Mouse (Mus musculus): Measurements from ENCODE around the gene Angptl1. TPM values are rescaled to one million over a fixed set of nuclear protein-coding genes. Genes with fewer than 3 reads are reported as not detected.

Gene Angptl1
- polyA plus RNA-seq, 1 experiment from 2014 or later: 0.44 TPM

DNA sequence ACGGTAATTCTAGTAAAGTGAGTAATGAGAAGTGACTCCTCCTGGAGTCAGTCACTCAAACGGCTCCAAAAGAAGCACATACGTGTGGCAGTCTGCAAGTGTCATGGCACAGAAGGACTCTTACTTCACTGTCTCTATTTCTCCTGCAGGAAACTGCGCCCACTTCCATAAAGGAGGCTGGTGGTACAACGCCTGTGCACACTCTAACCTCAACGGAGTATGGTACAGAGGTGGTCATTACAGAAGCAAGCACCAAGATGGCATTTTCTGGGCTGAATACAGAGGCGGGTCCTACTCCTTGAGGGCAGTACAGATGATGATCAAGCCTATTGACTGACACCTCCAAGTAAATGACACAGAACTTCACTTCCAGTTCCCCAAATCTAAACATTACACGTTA is 21.9 kb downstream of the Angptl1 start:
- H3K9ac ChIP-seq (ENCODE audit: low read depth, low read length): no peak overlapping the region
- H3K27ac ChIP-seq (ENCODE audit: low read length): no peak overlapping the region
- no peaks in the 10 kb centered on the region for H3K27me3 ChIP-seq (ENCODE audit: control insufficient read depth, insufficient read depth, low read depth, low read length)
- no peaks in the 10 kb centered on the region for H3K36me3 ChIP-seq (ENCODE audit: control insufficient read depth, insufficient read depth, low read length)
- WGBS: 91% methylated on average over 8 of the region's 8 CpGs
- no peak overlapping the region for H3K4me3 ChIP-seq (ENCODE audit: low read depth, low read length)
- no peak overlapping the region for H3K4me2 ChIP-seq (ENCODE audit: low read length)
- ATAC-seq: no peak
- H3K9me3 ChIP-seq (replicated peaks; ENCODE audit: control insufficient read depth, low read length, poor library complexity, severe bottlenecking): no peaks in the 10 kb centered on the region
- peaks cover 8% of the 10 kb centered on the region; the same call in 1 of the 2 replicates for H3K4me1 ChIP-seq (ENCODE audit: control insufficient read depth, insufficient read depth, low read length)

DNA sequence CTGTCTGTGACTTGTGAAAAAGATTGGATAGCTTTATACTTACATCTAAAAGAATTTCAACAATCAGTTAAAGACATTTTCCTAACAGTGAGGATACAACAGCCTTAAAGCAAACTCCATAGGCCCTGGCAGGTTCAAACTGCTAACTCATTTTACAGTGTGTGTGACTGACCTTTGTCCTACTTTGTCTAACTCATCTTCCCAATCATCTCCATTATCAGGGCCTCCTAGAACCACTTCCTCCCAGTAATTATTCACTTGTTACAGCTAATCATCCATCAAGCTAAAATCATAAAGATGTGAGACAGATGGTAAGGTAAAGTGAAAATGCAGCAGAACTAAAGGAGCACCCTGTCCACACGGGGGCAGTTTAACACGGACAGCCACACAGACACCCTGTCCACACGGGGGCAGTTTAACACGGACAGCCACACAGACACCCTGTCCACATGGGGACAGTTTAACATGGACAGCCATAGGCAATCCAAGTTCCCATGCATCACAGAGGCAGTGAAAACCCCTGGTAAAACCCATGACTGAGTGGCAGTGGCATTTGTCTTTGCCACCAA is 23.2 kb downstream of the Angptl1 start:
- Histone ChIP-seq H3K4me3 (ENCODE audit: low read depth, low read length) (no peak overlapping the region), H3K4me1 (ENCODE audit: control insufficient read depth, insufficient read depth, low read length) (peaks cover 8% of the 10 kb centered on the region; the same call in 1 of the 2 replicates), H3K9me3 (replicated peaks; ENCODE audit: control insufficient read depth, low read length, poor library complexity, severe bottlenecking) (no peaks in the 10 kb centered on the region), H3K36me3 (ENCODE audit: control insufficient read depth, insufficient read depth, low read length) (no peaks in the 10 kb centered on the region), H3K27ac (ENCODE audit: low read length) (no peak overlapping the region), H3K4me2 (ENCODE audit: low read length) (no peak overlapping the region), H3K27me3 (ENCODE audit: control insufficient read depth, insufficient read depth, low read depth, low read length) (no peaks in the 10 kb centered on the region), H3K9ac (ENCODE audit: low read depth, low read length) (no peak overlapping the region)
- ATAC-seq: no peak
- 51% methylated on average over 4 of the region's 4 CpGs for WGBS

GRCm38 (mm10) chr1:156863726-156864125 is 25.4 kb downstream of the Angptl1 start:
- Histone ChIP-seq H3K27me3 (ENCODE audit: control insufficient read depth, insufficient read depth, low read depth, low read length) (no peaks in the 10 kb centered on the region), H3K4me1 (ENCODE audit: control insufficient read depth, insufficient read depth, low read length) (peaks cover 8% of the 10 kb centered on the region; the same call in 1 of the 2 replicates), H3K9me3 (replicated peaks; ENCODE audit: control insufficient read depth, low read length, poor library complexity, severe bottlenecking) (no peaks in the 10 kb centered on the region), H3K9ac (ENCODE audit: low read depth, low read length) (no peak overlapping the region), H3K36me3 (ENCODE audit: control insufficient read depth, insufficient read depth, low read length) (no peaks in the 10 kb centered on the region; the same call in 1 of the 2 replicates), H3K27ac (ENCODE audit: low read length) (0 out of 2 replicates have a peak overlapping the region, but pooled peaks have one; percentile 2), H3K4me2 (ENCODE audit: low read length) (no peak overlapping the region), H3K4me3 (ENCODE audit: low read depth, low read length) (no peak overlapping the region)
- ATAC-seq: no peak
- WGBS: 58% methylated on average over 3 of the region's 3 CpGs

DNA sequence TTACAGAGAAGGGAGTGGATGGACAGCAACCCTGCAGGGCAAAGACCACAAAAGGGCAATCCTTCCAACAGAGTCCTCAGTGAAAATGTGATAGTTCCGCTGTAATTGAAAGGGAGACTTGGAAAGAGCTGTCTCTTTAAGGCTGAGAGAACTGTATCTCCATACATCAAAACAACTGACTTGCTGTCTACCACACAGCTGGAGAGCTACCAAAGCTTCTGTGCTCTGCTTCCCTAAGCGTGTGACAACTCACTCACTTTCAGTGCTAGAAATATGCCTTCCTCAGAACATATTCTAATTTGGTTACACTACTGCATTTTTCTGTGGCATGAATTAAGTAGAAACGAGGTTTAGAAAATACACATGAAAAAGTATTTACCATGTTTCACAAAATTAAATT is 25.9 kb downstream of the Angptl1 start:
- Histone ChIP-seq H3K4me3 (ENCODE audit: low read depth, low read length) (no peak overlapping the region), H3K4me1 (ENCODE audit: control insufficient read depth, insufficient read depth, low read length) (peaks cover 8% of the 10 kb centered on the region; the same call in 1 of the 2 replicates), H3K9me3 (replicated peaks; ENCODE audit: control insufficient read depth, low read length, poor library complexity, severe bottlenecking) (no peaks in the 10 kb centered on the region), H3K4me2 (ENCODE audit: low read length) (no peak overlapping the region), H3K36me3 (ENCODE audit: control insufficient read depth, insufficient read depth, low read length) (no peaks in the 10 kb centered on the region; the same call in 1 of the 2 replicates), H3K9ac (ENCODE audit: low read depth, low read length) (no peak overlapping the region), H3K27ac (ENCODE audit: low read length) (0 out of 2 replicates have a peak overlapping the region, but pooled peaks have one; percentile 2), H3K27me3 (ENCODE audit: control insufficient read depth, insufficient read depth, low read depth, low read length) (no peaks in the 10 kb centered on the region)
- WGBS: 52% methylated on average over 3 of the region's 3 CpGs
- ATAC-seq: no peak

DNA sequence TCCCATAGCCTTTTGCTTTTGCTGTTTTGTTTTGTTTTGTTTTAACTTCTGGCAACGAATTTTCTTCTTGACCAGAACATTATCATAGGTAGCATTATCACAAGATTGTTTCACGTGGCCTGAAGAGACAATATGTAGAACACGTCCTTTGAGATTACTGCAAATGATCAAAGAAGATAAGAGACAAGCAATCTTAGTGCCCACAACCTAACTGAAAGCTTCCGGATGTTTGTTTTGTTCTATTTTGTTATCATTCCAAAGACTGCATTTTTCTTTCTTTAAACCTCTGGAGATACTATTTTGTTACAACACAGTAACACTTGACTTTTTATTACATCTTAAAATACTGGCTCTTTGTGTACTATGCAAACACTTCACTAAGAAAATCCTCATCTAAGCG is 31.7 kb downstream of the Angptl1 start:
- no peak for ATAC-seq

GRCm38 (mm10) chr1:156870616-156871015 is 32.3 kb downstream of the Angptl1 start:
- no peak for ATAC-seq
- WGBS: 96% methylated on average over 4 of the region's 4 CpGs
- Histone ChIP-seq H3K9me3 (replicated peaks; ENCODE audit: control insufficient read depth, low read length, poor library complexity, severe bottlenecking) (no peaks in the 10 kb centered on the region), H3K27me3 (ENCODE audit: control insufficient read depth, insufficient read depth, low read depth, low read length) (no peaks in the 10 kb centered on the region), H3K9ac (ENCODE audit: low read depth, low read length) (no peak overlapping the region), H3K27ac (ENCODE audit: low read length) (no peak overlapping the region), H3K4me1 (ENCODE audit: control insufficient read depth, insufficient read depth, low read length) (no peaks in the 10 kb centered on the region), H3K4me2 (ENCODE audit: low read length) (no peak overlapping the region), H3K36me3 (ENCODE audit: control insufficient read depth, insufficient read depth, low read length) (peaks cover 8% of the 10 kb centered on the region; the same call in 1 of the 2 replicates), H3K4me3 (ENCODE audit: low read depth, low read length) (no peak overlapping the region)

More for the DNA sequence above, 31.7 kb downstream of the Angptl1 start:
- no peaks in the 10 kb centered on the region for H3K4me1 ChIP-seq (ENCODE audit: control insufficient read depth, insufficient read depth, low read length)
- 91% methylated on average over 5 of the region's 5 CpGs for WGBS
- H3K36me3 ChIP-seq (ENCODE audit: control insufficient read depth, insufficient read depth, low read length): peaks cover 8% of the 10 kb centered on the region; the same call in 1 of the 2 replicates
- H3K9me3 ChIP-seq (replicated peaks; ENCODE audit: control insufficient read depth, low read length, poor library complexity, severe bottlenecking): no peaks in the 10 kb centered on the region
- no peak overlapping the region for H3K4me2 ChIP-seq (ENCODE audit: low read length)
- no peaks in the 10 kb centered on the region for H3K27me3 ChIP-seq (ENCODE audit: control insufficient read depth, insufficient read depth, low read depth, low read length)
- no peak overlapping the region for H3K4me3 ChIP-seq (ENCODE audit: low read depth, low read length)
- no peak overlapping the region for H3K9ac ChIP-seq (ENCODE audit: low read depth, low read length)
- H3K27ac ChIP-seq (ENCODE audit: low read length): no peak overlapping the region

DNA sequence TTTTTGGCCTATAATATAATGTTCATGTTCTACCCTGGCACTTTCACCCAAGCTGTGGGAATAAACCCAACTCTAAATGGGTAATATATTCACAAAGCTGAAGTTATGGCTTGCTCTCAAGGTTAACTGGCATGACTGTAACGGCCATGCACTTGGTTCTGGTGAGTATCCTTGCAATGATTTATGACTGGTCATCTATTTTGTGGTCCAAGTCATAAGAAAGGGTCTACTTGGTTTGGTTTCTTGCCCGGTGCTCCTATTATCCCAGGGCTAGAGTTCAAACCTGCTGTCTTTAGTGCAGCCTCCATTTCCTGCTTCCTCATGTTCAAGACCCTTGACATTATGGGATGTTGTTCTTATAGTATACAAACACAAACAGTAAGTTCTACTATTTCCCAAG is 46.4 kb downstream of the Angptl1 start:
- 95% methylated on average over 2 of the region's 2 CpGs for WGBS
- Histone ChIP-seq H3K4me2 (ENCODE audit: low read length) (no peak overlapping the region), H3K4me1 (ENCODE audit: control insufficient read depth, insufficient read depth, low read length) (no peaks in the 10 kb centered on the region), H3K4me3 (ENCODE audit: low read depth, low read length) (no peak overlapping the region), H3K9me3 (replicated peaks; ENCODE audit: control insufficient read depth, low read length, poor library complexity, severe bottlenecking) (no peaks in the 10 kb centered on the region), H3K9ac (ENCODE audit: low read depth, low read length) (no peak overlapping the region), H3K36me3 (ENCODE audit: control insufficient read depth, insufficient read depth, low read length) (peaks cover 18% of the 10 kb centered on the region), H3K27me3 (ENCODE audit: control insufficient read depth, insufficient read depth, low read depth, low read length) (no peaks in the 10 kb centered on the region), H3K27ac (ENCODE audit: low read length) (no peak overlapping the region)
- no peak for ATAC-seq

DNA sequence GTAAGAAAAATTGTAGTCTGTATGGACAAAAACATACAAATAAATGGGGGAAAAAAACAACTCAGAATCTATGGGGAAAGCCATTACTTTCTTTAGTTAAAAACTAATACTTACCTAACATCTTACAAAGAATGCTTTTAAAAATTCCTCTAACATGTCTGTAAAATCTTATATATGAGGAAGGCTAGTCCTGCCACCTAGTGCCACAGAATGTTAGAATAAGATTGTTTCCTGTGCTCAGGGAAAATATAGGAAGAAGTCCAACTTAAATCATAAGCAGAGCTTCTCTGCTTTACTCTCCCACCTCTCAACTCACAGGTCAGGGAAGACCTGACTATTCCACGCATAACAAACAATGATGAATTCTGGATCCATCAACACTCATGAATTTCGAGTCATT is 47.5 kb downstream of the Angptl1 start:
- Histone ChIP-seq H3K36me3 (ENCODE audit: control insufficient read depth, insufficient read depth, low read length) (peaks cover 18% of the 10 kb centered on the region), H3K4me2 (ENCODE audit: low read length) (no peak overlapping the region), H3K4me3 (ENCODE audit: low read depth, low read length) (no peak overlapping the region), H3K4me1 (ENCODE audit: control insufficient read depth, insufficient read depth, low read length) (no peaks in the 10 kb centered on the region), H3K27me3 (ENCODE audit: control insufficient read depth, insufficient read depth, low read depth, low read length) (no peaks in the 10 kb centered on the region), H3K9me3 (replicated peaks; ENCODE audit: control insufficient read depth, low read length, poor library complexity, severe bottlenecking) (no peaks in the 10 kb centered on the region), H3K9ac (ENCODE audit: low read depth, low read length) (no peak overlapping the region), H3K27ac (ENCODE audit: low read length) (no peak overlapping the region)
- no peak for ATAC-seq
- 89% methylated on average over 2 of the region's 2 CpGs for WGBS

DNA sequence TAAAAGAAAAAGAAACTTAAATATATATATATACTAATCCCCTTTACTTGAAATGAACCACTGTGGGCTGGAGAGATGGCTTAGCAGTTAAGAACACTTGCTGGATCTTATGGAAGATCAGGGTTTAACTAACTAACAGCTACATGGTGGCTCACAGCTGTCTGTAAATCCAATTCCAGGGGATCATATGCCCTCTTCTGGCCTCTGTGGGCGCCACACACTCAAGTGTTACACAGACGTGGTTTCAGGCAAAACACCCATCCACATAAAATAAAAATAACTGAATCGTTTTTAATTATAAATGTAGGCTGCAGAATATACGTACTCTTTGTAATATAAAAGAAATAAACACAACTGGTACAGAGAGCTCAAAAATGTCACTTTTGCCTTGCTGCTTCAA is 50.5 kb downstream of the Angptl1 start:
- H3K27me3 ChIP-seq (ENCODE audit: control insufficient read depth, insufficient read depth, low read depth, low read length): no peaks in the 10 kb centered on the region
- WGBS: 92% methylated on average over 4 of the region's 4 CpGs
- H3K4me2 ChIP-seq (ENCODE audit: low read length): no peak overlapping the region
- H3K36me3 ChIP-seq (ENCODE audit: control insufficient read depth, insufficient read depth, low read length): peaks cover 4% of the 10 kb centered on the region; the same call in 1 of the 2 replicates
- no peaks in the 10 kb centered on the region for H3K4me1 ChIP-seq (ENCODE audit: control insufficient read depth, insufficient read depth, low read length)
- no peak for ATAC-seq
- H3K9me3 ChIP-seq (replicated peaks; ENCODE audit: control insufficient read depth, low read length, poor library complexity, severe bottlenecking): no peaks in the 10 kb centered on the region
- no peak overlapping the region for H3K27ac ChIP-seq (ENCODE audit: low read length)
- no peak overlapping the region for H3K9ac ChIP-seq (ENCODE audit: low read depth, low read length)
- H3K4me3 ChIP-seq (ENCODE audit: low read depth, low read length): no peak overlapping the region

All from midbrain, embryonic 16.5 days (tissue).